Mouse (Mus musculus): Measurements from ENCODE around the gene Npvf.
A peak's percentile ranks its signal among the peaks of the same experiment; 100 is the strongest.

The Npvf gene

GRCm38 (mm10) chr6:50654356-50654755 is at the start of gene Npvf:
TSS of gene Npvf (minus strand) at chr6:50654439.
- no peak for DNase-seq

GRCm38 (mm10) chr6:50689121-50689815 is 35.0 kb upstream of the Npvf start:
- peak; percentile 17 to 29 for DNase-seq

- DNase-seq = no peak
Observed at GRCm38 (mm10) chr6:50684646-50685415, 30.6 kb upstream of the Npvf start.

- no peak for DNase-seq
Observed at GRCm38 (mm10) chr6:50681491-50681890, 27.3 kb upstream of the Npvf start.

- DNase-seq = no peak
Observed at GRCm38 (mm10) chr6:50680224-50681215, 26.3 kb upstream of the Npvf start.

GRCm38 (mm10) chr6:50679486-50679828 is 25.2 kb upstream of the Npvf start:
- DNase-seq = no peak

GRCm38 (mm10) chr6:50678826-50679485 is 24.7 kb upstream of the Npvf start:
- DNase-seq = peak; percentile 80 to 86

GRCm38 (mm10) chr6:50671191-50671590 is 17.0 kb upstream of the Npvf start:
- DNase-seq = no peak

- DNase-seq = no peak
Observed at GRCm38 (mm10) chr6:50666937-50667336, 12.7 kb upstream of the Npvf start.

- DNase-seq = no peak
Observed at GRCm38 (mm10) chr6:50665020-50665419, 10.8 kb upstream of the Npvf start.

GRCm38 (mm10) chr6:50664193-50664592 is 10.0 kb upstream of the Npvf start:
- no peak for DNase-seq

GRCm38 (mm10) chr6:50662925-50663583 is 8.8 kb upstream of the Npvf start:
- peak; percentile 57 to 59 for DNase-seq

GRCm38 (mm10) chr6:50661729-50662128 is 7.5 kb upstream of the Npvf start:
- DNase-seq = peak; percentile 87 to 89

GRCm38 (mm10) chr6:50658466-50658865 is 4.2 kb upstream of the Npvf start:
- DNase-seq = no peak

- DNase-seq = peak in 1 of 2 experiments; percentile 63
Observed at GRCm38 (mm10) chr6:50658018-50658417, 3.8 kb upstream of the Npvf start.

- DNase-seq = peak; percentile 27 to 51
Observed at GRCm38 (mm10) chr6:50656426-50656825, 2.2 kb upstream of the Npvf start.

GRCm38 (mm10) chr6:50655925-50656324 is 1.7 kb upstream of the Npvf start:
- DNase-seq = peak; percentile 62 to 73

- no peak for DNase-seq
Observed at GRCm38 (mm10) chr6:50647656-50648055, 6.6 kb downstream of the Npvf start.

GRCm38 (mm10) chr6:50646659-50647058 is 7.6 kb downstream of the Npvf start:
- DNase-seq = peak; percentile 59 to 75

- DNase-seq = peak in 1 of 2 experiments; percentile 33
Observed at GRCm38 (mm10) chr6:50644701-50645100, 9.5 kb downstream of the Npvf start.

- DNase-seq = peak in 1 of 2 experiments; percentile 65
Observed at GRCm38 (mm10) chr6:50641898-50642297, 12.3 kb downstream of the Npvf start.

GRCm38 (mm10) chr6:50640377-50640776 is 13.9 kb downstream of the Npvf start:
- DNase-seq = peak in 1 of 2 experiments; percentile 29

Measured in cerebellum, postnatal 25 days (tissue).